Mouse (Mus musculus) layer of hippocampus, adult 2 months (tissue): ENCODE data around the gene Hsf4. TPM values are rescaled to one million over a fixed set of nuclear protein-coding genes. Genes with fewer than 3 reads are reported as not detected.
"Not testable (repeated sequence)": the region's sequence is repeated elsewhere in the genome, so short reads cannot be mapped to it uniquely, and the experiment has no call there.

Experiments used
- DNase-seq, 2 experiments: peaks; one replicate each; pipeline ENCODE4 v3.0.0; 2022; ENCODE audit warnings: low spot score in 2 of 2
- H3K27ac ChIP-seq: fragments of 200-600 bp; 2 replicates; pipeline ENCODE4 v1.8.1; 2022
- H3K4me3 ChIP-seq: fragments of 200-600 bp; 2 replicates; pipeline ENCODE4 v1.8.1; 2022; ENCODE audit warnings: mild to moderate bottlenecking
- CTCF ChIP-seq: fragments of 200-600 bp; conservative IDR thresholded peaks from 2 replicates; pipeline ENCODE4 v1.8.1; 2022; ENCODE audit warnings: antibody characterized with exemption, mild to moderate bottlenecking, moderate library complexity
- total RNA-seq, 2 experiments: library from RNA; stranded (reverse); gene quantifications; 2 replicates each; pipeline ENCODE4 v1.2.3; 2021

The Hsf4 gene
- total RNA-seq, 2 experiments from 2014 or later = 7.2 to 9.5 TPM

GRCm38 (mm10) chr8:105281821-105282220 lies 12.2 kb downstream of the Hsf4 start:
- no peak for DNase-seq
- no peak overlapping the region for H3K27ac ChIP-seq
- TF ChIP-seq CTCF = no peak
- no peak overlapping the region for H3K4me3 ChIP-seq

- DNase-seq = no peak
- Histone ChIP-seq H3K4me3 (no peak overlapping the region), H3K27ac (no peak overlapping the region)
- no peak for TF ChIP-seq CTCF
Measured at GRCm38 (mm10) chr8:105282239-105282638, 12.6 kb downstream of the Hsf4 start.

GRCm38 (mm10) chr8:105283074-105283473 lies 13.5 kb downstream of the Hsf4 start:
- Histone ChIP-seq H3K4me3 (peak overlapping the region; percentile 18; the same call in 1 of the 2 replicates), H3K27ac (0 out of 2 replicates have a peak overlapping the region, but pooled peaks have one; percentile 39)
- no peak for DNase-seq
- peak; percentile 81 for TF ChIP-seq CTCF

GRCm38 (mm10) chr8:105285514-105285913 lies 15.9 kb downstream of the Hsf4 start:
- no peak overlapping the region for H3K27ac ChIP-seq
- no peak for TF ChIP-seq CTCF
- DNase-seq = no peak
- H3K4me3 ChIP-seq = no peak overlapping the region

- Histone ChIP-seq H3K4me3 (no peak overlapping the region), H3K27ac (no peak overlapping the region)
- TF ChIP-seq CTCF = peak; percentile 30
- DNase-seq = no peak
Measured at GRCm38 (mm10) chr8:105286907-105287306, 17.3 kb downstream of the Hsf4 start.

GRCm38 (mm10) chr8:105288231-105288630 lies 18.6 kb downstream of the Hsf4 start:
- Histone ChIP-seq H3K4me3 (peak overlapping the region; percentile 78; the same call in 1 of the 2 replicates), H3K27ac (no peak overlapping the region)
- no peak for DNase-seq
- TF ChIP-seq CTCF = no peak

GRCm38 (mm10) chr8:105288958-105289732 lies 19.5 kb downstream of the Hsf4 start:
- H3K4me3 ChIP-seq = peak overlapping the region; percentile 78
- TF ChIP-seq CTCF = peak; percentile 40
- peak; percentile 94 to 96 for DNase-seq
- peak overlapping the region; percentile 89 for H3K27ac ChIP-seq

GRCm38 (mm10) chr8:105289805-105290460 lies 20.3 kb downstream of the Hsf4 start, which contains the start of gene 4931428F04Rik:
Gene 4931428F04Rik (minus strand): TSS chr8:105289864.
- DNase-seq = peak in 1 of 2 experiments; percentile 53
- peak; percentile 67 for TF ChIP-seq CTCF
- Histone ChIP-seq H3K4me3 (peak within 1 kb of the TSS; percentile 78), H3K27ac (peak within 1 kb of the TSS; percentile 89)

- Histone ChIP-seq H3K4me3 (peak overlapping the region; percentile 78), H3K27ac (no peak overlapping the region)
- peak; percentile 61 to 80 for DNase-seq
- peak; percentile 94 for TF ChIP-seq CTCF
Measured at GRCm38 (mm10) chr8:105290554-105291314, 21.1 kb downstream of the Hsf4 start.

- H3K27ac ChIP-seq, DNase-seq, H3K4me3 ChIP-seq: not testable (repeated sequence)
Measured at GRCm38 (mm10) chr8:105291364-105291763, 21.8 kb downstream of the Hsf4 start.

- not testable (repeated sequence) for H3K4me3 ChIP-seq, H3K27ac ChIP-seq, DNase-seq
- TF ChIP-seq CTCF = peak; percentile 65
Measured at GRCm38 (mm10) chr8:105291802-105292201, 22.2 kb downstream of the Hsf4 start.

GRCm38 (mm10) chr8:105292471-105292870 lies 22.9 kb downstream of the Hsf4 start:
- no peak for DNase-seq
- no peak for TF ChIP-seq CTCF
- no peak overlapping the region for H3K4me3 ChIP-seq

GRCm38 (mm10) chr8:105293405-105293804 lies 23.8 kb downstream of the Hsf4 start:
- no peak for TF ChIP-seq CTCF
- DNase-seq = no peak
- no peak overlapping the region for H3K27ac ChIP-seq
- no peak overlapping the region for H3K4me3 ChIP-seq

More at GRCm38 (mm10) chr8:105292471-105292870, 22.9 kb downstream of the Hsf4 start:
- no peak overlapping the region for H3K27ac ChIP-seq
